Mouse (Mus musculus) heart, postnatal 25 days (tissue): ENCODE measurements around the gene Kif21b. TPM values are rescaled to one million over a fixed set of nuclear protein-coding genes. Genes with fewer than 3 reads are reported as not detected.

ENCODE experiments used
- DNase-seq: peaks from one replicate; pipeline ENCODE4 v3.0.0; 2022; ENCODE audit warnings: low spot score
- intact Hi-C: fragments of 180-260 bp; cut with DNase I; formaldehyde crosslinking; loops from one replicate; pipeline ENCODE4 v1.15.1; 2025
- total RNA-seq, 2 experiments: library from RNA; stranded (reverse); gene quantifications; 2 replicates each; pipeline ENCODE4 v1.2.3; 2021

Gene Kif21b
- under 1 TPM; 0.75 TPM for total RNA-seq

DNA sequence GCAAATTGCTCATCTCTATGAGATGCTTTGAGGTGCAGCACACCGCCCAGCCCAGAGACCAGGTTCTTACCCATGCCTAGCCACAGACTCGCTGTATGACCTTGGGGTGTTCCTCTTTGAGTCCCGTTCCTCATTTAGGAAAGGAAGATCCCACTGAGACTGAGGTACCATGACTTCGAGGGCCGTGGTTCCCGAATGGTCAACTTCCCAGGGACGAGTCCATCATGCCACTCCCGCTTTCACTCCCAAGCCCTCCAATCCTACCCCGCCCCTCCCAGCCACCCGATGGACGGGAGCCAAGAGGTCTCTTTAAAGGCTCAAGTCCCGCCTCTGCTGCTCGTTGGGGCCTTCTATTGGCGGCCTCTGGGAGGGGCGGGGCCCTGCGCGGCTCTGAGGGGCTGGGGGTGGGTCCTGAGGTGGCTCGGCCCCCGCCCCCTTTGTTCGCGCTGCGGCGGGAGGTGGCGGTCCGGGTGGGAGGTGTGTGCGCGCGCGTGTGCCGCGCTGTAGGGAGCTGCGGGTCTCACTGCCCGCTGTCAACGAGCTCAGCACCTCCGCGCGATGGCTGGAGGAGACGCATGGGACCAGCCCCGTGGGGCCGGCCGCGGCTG lies at the start of gene Kif21b:
Gene Kif21b (plus strand): TSS at position 439 of the 608 bp plus-strand sequence.
- intact Hi-C loops = no loop called here

DNA sequence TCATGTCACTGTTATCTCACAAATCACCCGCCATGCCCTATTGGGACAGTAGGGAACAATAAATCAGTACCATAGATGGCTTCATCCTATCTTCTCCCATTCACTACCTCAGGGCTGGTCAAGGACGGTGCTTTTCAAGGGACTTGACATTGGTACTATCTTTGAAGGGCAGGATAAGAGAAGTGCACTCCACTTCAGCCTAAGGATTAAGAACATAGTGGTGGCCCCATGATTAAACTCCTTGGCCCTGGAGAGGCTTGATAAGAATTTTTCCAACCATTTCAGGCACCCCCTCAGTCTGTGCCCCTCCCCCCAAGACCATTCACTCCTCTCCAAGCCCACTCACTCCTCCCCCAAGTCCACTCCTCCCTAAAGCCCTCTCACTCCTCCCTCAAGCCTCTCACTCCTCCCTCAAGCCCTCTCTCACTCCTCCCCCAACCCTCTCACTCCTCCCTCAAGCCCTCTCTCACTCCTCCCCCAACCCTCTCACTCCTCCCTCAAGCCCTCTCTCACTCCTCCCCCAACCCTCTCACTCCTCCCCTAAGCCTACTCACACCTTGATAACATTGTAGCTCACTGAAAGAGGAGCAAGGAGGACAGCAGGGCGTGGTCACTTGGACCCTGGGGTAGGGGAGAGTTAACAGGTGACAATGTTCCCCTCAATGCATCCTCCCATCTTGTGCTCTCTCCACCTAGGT lies 45.1 kb upstream of the Kif21b start:
- intact Hi-C loops = no loop called here
- DNase-seq = no peak

More for the DNA sequence above, at the start of gene Kif21b:
- peak; percentile 74 for DNase-seq

DNA sequence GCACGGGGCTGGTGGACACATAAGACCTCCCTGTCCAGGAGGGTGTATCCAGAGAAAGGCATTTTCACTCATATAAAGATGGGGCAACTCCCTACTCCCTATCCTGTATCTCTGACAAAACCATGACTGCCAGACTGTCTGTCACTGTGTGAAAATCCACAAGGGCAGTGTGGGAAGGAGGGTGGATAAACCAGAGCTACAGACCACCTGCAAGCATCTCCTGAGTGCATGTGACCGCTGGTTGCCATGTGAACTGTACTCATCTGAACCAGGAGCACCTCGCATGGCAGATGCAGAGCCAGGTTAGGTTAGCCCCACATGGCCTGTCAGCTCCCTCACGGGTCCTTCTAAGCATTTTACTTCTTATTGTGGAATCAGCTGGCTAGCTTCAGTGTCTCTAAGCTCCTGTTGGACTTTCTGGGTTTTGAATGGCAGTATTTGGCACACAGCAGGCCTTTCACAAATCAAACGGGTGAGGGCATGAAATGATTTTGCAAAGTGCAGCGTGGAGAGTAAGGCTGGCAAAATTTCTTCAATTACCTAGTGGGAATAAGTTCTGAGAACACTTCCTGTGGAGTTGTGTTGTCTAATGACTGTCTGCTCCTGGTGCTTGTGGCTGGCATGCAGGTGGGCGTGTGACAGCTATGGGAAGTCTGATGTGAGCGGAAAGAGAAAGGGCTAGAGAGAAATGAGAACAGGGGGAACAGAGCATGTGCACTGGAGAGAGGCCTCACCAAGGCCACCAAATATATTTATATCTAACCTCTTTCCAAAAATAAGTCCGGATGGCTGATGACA lies 41.6 kb upstream of the Kif21b start:
- intact Hi-C loops = no loop called here
- DNase-seq = no peak

DNA sequence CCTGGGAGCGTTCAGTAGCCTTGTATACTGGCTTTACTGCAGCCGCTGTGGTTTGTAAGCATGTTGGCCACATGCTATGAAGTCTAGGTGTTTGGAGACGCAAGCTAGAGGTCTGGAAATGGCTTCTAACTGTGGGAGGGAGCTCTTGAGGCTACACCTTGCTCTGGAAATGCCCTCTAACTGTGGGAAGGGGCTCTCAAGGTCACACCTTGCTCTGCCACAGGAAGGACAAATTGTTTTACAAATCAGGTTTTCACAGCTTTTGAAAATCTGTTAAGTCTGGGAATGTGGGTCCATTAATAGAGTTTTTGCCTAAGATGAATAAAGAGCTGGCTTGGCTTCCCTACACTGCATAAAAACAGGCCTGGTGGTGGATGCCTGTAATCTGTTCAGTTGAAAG lies 37.5 kb upstream of the Kif21b start:
- DNase-seq = no peak
- intact Hi-C loops = no loop called here

DNA sequence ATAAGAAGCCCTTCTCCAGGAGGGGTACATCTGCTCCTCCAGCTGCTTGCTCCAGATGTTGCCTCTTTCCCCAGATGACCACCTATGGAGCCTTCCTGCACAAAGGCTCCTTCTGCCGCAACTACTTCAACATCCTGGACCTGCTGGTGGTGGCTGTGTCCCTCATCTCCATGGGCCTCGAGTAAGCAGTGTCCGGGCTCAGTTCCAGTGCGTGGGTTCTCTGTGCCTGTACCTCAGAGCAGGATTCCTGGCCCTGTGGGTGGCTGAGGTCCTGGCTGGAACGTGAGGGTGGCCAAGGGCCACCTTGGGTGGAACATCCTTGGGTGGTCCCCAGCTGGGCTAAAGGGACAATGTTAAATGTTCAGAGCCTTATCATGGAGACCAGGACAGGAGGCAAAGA lies 36.4 kb upstream of the Kif21b start:
- intact Hi-C loops = no loop called here
- no peak for DNase-seq

DNA sequence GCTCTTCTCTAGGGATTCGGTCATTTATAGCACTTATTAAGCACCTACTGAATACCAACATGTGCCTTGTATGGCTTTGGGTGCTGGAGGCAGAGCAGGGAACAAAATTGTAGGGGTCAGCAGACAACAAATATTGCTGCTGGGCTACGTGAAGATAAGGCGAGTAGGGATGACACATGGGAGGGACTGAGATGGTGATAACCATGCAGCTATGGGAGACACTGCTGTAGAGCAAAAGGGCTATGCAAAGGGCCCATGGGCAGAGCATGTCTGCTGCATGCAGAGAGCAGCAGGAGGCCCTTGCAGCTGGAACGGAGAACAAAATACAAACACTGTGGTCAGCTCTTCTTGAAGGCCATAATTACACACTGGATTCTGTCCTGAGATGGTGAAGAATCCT lies 29.1 kb upstream of the Kif21b start:
- intact Hi-C loops = no loop called here
- DNase-seq = no peak

DNA sequence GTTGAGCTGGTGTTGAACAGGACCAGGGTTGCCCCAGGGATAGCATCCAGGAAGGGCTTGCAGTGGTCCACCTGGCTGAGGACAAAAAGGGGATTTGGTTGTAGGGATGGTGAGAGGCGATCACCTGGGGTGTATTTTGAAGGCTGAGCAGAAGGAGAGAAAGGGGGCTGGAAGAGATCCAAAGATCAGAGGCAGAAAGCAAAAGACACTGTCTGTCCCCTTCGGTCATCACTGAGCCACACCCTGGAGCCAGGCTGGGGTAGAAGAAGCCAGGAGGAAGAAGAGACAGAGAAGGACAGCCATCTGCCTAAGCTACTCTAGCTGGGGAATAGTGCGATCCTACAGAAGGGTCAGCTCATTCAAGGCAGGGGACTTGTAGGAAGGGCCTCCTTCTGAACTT lies 28.6 kb upstream of the Kif21b start:
- no peak for DNase-seq
- intact Hi-C loops = no loop called here

DNA sequence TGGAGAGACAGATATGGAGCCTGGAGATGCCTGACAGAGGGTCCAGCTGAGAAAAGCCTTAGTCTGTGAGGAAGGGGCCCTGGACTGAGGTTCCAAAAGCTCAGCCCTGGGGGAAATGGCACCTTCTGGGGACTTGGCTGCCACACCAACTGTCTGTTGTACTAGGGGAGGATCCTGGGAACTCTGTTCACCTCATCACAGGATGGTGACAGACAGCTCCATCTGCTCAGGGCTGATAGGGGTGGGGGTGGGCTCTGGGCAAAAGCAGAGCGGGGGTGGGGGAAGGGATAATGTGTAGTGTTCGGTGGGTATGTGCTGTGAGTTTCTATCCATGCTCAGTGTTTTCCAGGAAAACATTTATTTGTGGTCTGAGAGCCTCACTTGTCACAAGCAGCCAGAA lies 28.2 kb upstream of the Kif21b start:
- intact Hi-C loops = no loop called here

DNA sequence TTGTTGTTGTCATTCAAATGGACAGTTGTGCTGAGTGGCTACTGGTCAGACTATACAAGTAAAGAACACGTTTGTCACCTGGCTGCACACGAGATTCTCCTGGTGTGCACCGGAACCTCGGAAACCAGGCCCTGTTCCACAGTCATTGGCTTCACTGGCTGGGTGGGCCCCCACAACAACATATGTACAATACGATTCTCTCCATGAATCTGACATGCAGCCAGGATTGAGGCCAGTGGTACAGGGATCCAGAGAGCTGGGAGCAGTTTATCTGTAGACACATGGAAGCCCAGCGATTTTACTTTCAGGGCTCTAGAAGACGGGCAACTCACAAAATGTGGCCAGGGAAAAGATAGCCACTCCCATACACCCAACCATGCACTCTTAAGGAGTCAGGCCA lies 27.5 kb upstream of the Kif21b start:
- no peak for DNase-seq
- intact Hi-C loops = no loop called here

More for the DNA sequence above, 28.2 kb upstream of the Kif21b start:
- DNase-seq = no peak

DNA sequence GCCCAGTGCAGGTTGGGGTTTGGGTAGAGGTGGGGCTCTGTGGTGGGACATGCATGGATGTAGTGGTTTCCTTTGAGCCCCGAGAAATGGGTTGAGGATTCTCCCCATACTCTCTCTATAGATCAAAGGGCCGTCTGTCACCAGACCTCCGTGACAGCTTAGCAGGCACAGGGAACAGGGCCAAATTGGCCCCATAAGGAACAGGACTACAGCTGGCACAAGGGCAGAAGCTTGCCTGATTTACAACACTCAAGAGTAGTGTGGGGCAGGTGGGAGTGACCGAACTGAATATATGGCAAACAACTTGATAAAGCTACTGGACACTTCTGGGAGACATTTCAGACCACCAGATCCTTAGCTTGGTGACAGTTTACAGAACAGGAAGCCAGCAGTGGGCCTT lies 26.4 kb upstream of the Kif21b start:
- DNase-seq = no peak
- intact Hi-C loops = no loop called here

DNA sequence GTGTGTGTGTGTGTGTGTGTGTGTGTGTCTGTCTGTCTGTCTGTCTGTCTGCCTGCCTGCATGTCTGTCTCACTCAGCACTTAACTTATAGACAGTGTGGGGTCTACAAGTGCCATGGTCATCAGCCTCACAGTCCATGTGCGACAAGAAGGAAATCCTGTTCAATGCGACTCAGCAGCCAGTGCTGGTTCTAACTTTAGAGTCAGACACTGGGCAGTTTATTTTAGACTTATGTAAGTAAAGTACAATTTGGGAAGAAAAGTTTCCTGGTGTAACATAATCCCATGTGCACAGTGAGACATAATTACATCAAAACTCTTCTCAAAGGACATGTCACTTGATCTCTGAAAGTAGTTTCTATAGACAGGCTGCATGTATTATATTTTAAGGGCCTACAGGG lies 21.7 kb upstream of the Kif21b start:
- intact Hi-C loops = no loop called here
- no peak for DNase-seq

DNA sequence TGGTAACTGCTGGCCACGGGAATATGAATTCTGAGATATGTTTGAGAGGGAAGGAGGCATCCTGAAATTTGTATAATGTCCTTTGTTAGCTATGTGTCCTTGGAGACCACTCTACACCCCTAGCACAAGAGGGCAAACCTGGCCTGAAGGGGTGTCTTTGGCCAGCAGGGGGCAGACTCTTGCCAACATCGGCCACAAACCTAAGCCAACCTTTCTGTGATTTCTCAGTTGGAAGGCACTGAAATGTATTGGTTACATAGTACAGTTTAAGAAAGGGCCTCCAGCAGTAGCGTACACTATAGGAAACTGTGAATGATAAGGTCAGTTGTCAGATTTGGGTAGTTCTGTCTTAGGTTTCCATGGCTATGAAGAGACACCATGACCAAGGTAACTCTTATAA lies 15.0 kb upstream of the Kif21b start:
- intact Hi-C loops = loop anchor here (2.0 kb wide), 1 partner anchor 51 kb away; no protein-coding TSS in a partner anchor
- DNase-seq = no peak

DNA sequence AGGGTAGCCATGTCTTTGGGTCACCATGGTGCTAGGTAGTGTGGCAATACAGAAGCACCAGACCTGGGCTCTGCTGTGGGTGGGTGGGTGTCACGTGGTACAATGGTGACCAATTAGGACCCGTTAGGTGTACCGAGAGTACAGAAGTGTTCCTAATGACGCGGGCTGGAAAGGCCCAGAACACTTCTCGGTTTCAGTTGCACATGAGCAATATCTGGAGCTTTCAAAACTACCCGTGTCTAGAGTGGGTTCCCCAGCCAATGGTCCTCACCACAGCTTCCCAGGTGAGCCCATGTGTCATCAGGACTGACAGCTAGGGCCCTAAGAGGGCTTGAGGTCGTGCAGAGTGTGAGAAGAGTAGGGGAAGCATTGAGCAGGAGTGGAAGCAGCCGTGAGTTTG lies 14.1 kb upstream of the Kif21b start:
- DNase-seq = no peak
- intact Hi-C loops = loop anchor here (2.0 kb wide), 1 partner anchor 50 kb away; no protein-coding TSS in a partner anchor

DNA sequence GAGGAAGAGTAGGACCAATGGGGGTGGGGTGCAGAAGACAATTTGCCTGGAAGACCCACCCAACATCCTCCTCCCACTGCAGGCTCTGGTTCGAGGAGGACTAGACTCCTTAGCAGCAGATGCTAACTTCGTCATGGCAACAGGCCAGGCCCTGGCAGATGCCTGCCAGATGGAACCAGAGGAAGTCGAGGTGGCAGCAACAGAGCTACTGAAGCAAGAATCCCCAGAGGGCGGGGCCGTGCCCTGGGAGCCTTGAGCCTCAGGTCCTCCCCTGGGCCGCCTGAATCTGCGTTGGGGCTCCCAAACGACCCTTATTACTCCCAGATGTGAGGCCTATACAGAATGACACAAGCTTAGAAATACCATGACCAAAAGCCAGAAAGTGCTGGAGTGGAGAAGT lies 12.3 kb upstream of the Kif21b start:
- intact Hi-C loops = no loop called here
- no peak for DNase-seq

DNA sequence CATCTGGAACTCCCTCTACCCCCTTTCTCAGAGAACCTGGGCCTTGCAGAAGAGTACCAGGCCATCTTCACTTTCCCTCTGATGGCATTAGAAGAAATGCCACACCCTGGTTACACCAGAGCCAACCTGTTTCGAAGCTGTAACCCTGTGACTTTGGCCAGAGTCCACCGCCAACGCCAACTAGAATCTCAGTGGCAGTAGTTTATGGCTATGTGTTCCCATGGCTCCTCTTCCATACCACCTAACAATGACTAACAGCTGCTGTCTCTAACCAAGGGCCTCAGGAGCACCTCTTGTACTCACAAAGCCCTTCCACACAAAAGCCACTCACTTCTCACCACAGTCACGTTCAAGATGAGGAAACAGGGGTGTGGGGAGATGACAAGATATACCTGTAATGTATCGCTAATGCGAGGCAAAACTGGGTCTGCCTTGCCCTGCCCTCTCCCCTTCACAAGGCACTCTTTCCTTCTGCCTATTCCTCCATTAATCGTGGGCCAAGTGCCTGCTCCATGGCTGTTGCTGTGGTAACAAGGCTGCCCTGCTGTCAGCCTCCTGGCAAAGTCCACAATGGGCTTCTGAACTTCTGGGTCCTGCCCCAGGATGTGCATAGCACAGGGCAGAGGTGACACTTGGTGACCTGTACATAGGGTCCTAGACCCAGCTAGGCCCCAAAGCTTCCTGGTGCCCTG lies 11.5 kb upstream of the Kif21b start:
- no peak for DNase-seq
- intact Hi-C loops = no loop called here

DNA sequence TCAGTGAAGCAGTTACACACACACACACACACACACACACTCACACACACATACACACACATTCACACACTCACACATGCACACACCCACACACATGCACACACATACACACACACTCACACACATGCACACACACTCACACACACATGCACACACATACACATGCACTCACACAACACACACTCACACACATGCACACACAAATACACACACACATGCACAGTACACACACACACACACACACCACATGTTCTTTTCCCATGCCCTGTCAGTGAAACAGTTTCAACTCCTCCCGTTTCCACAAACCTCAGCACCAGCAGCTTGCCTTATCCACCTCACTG lies 11.0 kb upstream of the Kif21b start:
- DNase-seq = no peak
- intact Hi-C loops = no loop called here

DNA sequence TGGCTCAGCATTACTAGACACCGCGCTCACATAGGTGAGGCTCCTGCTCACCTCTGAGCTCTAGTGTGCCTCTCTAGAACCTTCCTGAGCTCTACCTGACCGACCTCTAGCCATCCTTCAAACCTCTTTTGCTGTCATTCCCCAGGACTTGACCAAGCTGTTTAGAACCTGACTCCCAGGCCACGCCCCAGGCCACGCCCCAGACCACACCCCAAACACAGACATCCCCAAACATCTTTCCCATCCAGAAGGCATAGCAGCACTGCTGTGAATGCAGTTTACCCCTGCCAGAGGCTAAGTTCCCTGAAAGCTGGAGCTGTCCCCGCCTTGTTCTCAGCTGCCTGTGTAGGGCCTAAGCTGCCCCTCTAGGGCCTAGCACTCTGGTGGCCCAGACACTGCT lies 10.4 kb upstream of the Kif21b start:
- intact Hi-C loops = no loop called here
- DNase-seq = no peak

DNA sequence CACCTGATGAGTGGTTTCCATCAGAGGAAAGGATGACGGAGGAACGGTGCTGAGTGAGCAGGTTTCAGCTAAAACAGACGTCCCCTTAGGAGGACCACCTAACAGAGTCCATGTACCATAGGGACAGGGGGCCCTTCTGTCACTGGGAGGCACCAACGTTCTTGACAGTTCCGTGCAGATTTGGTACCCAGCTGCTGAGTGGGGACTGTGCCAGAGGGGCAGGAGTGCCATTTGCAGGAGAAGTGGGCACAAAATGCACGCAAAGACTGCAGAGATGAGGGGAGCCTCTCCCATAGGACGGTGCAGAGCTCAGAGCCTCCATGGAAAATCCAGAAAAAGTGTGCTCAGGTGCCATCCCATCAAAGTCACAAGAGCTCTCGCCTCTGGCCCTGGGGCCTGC lies 9.2 kb upstream of the Kif21b start:
- no peak for DNase-seq
- intact Hi-C loops = no loop called here

DNA sequence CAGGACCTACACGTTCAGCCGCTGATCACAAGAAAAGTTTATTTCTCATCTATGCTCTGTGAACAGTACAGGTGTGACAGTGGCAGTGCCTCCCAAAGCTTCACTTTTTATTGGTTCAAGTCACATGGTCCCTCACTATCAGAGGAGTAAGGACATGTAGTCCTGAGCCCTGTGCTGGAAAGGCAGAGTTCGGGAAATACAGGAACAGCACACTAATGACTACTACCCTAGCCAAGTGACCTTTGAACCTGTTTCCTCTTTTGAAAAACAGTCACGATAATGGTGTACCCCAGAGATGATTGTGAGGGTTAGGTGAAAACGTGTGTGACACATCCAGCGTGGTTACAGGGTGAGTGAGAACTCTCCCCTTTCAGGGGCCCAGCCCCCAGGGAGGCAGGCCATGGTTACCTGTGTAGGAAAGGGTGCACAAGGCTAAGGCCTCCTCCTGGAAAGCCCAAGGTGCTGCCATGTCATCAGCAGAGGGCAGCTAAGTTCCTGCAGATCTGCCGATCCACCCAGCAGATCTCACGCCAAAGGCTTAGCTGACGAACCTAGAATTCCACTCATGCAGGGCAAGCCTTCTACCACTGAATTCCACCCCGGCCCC lies 4.9 kb upstream of the Kif21b start:
- intact Hi-C loops = no loop called here
- no peak for DNase-seq

DNA sequence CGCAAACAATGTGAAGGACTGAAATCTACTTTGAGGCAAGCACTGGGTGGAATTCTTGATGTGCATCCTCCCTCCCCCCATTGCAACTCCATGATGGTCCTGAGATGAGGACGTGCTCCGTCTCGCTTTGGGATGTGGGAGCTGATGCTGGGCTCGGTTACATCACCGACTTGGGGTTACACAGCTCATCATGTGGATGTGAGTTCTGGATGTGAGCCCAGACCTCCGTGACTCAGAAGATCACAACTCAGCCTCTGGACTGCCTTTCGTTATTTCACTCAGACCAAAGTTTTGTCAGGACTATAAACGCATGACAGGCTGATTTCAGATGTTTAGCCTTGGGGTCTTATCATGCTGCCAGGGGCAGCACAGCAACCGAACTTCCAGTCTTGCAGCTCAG lies 4.3 kb upstream of the Kif21b start:
- peak; percentile 67 for DNase-seq
- intact Hi-C loops = no loop called here
